Mouse (Mus musculus) thymus, postnatal 36 days (tissue): ENCODE data around the gene Tia1.

Experiments
- DNase-seq, 2 experiments: peaks; one replicate each; pipeline ENCODE4 v3.0.0; 2022; ENCODE audit warnings: mixed read lengths in 2 of 2

Tia1 gene

DNA sequence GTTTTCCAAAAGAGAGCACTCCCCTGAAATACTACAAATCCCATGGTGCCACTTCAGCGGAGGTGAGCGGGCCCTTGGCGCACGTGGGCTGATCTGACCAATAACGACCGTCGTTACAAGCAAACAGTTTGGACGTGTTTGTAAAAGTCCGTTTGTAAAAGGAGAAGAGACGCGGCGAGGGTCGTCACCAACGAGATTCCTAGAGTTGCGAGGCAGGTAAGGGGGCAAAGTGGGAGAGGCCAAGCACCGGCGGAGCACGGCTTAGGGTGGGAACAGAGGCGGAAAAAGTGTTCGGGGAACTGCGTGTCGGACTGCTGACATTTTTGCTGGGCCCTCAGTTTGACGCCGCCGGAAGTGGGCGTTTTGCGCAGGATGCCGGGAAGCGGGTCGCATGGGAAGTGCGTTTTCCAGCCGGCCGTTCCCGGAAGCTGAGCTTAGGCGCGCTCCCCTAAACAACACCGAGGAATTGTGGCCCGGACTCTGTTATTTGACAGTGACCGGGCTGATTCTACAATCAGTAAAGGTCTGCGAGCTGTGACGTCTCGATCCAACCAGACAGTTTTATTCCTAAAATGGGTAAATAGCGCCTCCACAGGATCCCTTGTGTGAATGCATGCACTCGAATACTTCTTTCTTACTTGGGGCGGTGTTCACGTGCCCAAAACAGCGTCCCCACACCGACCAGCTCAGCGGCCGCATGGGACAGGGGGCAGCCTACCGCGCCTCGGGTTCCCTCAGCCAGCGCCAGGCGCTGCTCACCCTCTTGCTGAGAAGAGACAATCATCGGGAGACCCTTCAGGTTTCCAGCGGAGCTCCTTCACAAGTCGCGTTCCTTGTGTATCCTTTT lies 34.5 kb downstream of the Tia1 start, which contains the start of gene C87436:
Gene C87436 (plus strand): TSS at position 103 of the 847 bp plus-strand sequence.
- DNase-seq: peak; percentile 91 to 93

DNA sequence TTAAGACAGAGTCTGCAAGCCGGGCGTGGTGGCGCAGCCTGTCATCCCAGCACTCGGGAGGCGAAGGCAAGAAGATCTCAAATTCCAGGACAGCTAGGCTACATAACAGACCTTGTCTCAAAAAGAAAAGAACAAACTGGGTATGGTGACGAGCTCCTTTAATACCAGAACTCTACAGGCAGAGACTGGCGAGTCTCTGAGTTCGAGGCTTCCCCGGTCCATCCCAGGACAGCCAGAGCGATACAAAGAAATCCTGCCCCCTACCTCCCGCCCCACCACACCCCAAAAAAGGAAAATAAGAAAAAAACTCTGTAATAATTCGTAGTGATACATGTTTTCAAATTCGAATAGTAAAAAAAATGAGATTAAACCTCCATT lies 35.1 kb downstream of the Tia1 start:
- no peak for DNase-seq

DNA sequence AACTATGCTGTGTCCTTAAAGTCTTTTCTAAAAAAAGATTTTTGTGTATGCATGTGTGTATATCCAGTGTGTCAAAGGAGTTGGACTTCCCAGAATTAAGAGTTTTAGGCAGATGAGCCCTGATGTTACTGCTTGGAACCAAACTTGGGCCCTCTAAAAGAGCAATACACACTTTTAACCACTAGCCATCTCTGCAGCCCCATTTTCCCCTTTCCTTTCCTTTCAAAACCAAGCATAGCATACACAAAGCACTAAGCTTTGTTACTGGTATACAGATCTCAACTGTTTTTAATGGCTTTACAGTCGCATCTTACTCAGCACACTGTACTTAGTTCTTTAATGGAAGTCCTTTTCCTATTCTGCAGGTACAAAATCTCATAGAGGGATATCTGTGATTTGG lies 35.5 kb downstream of the Tia1 start:
- DNase-seq: no peak

- DNase-seq: no peak
Observed at GRCm38 (mm10) chr6:86441571-86441970, 37.6 kb downstream of the Tia1 start.

DNA sequence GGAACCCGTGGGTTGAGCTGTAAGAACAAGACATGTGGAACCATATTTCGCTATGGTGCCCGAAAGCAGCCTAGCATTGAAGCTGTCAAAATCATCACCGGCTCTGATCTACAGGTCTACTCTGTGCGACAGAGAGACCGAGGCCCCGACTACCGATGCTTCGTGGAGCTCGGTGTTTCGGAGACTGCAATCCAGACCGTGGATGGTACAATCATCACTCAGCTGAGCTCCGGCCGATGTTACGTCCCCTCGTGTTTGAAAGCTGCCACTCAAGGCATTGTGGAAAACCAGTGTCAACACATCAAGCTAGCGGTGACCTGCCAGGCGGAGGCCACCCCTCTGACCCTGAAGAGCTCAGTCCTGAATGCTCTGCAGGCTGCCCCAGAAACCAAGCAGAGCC lies 41.5 kb downstream of the Tia1 start:
- DNase-seq: no peak

DNA sequence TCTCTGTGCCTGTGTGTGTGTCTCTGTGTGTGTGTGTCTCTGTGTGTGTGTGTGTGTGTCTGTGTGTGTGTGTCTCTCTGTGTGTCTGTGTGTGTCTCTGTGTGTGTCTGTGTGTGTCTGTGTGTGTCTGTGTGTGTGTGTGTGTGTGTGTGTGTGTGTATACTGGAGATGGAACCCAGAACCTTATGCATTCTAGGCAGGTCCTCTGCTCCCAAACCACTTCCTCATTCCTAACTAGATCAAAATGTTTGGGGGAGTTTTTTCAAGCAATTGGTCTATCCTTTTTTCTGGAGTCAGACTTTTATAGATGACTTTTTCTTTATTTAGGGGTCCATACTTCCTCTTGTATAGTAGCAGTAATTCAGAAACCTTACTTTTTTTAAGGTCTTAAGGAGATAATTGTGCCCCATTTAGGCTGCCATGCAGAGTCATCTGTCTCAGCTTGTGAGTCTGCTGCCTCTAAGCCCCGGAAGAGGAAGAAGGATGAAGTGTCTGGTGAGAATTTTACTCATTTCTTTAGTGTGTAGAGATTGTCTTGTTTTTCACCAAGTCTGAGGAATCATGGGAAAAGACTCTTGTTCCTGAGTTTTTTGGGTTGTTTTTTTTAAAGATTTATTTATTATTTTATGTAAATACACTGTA lies 43.0 kb downstream of the Tia1 start:
- no peak for DNase-seq

DNA sequence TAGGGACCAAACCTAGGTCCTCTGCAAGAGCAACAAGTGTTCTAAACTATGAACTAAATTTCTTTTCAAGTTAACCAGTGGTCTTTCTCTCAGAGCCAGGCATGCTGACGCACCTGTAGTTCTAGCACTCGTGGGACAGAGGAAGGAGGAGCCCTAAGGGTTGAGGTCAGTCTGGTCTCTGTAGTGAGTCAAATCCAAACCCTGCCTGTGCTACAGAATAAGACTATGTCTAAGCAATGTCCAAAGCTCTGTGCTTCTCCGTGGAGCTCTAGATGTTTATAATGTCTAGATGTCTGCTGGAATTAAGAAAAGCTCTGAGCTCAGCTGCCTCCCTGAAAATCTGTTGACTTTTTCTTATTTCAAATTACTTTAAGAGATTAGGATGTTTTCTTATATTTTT lies 52.7 kb downstream of the Tia1 start:
- DNase-seq: no peak

GRCm38 (mm10) chr6:86463079-86463478 lies 59.1 kb downstream of the Tia1 start:
- DNase-seq: no peak

DNA sequence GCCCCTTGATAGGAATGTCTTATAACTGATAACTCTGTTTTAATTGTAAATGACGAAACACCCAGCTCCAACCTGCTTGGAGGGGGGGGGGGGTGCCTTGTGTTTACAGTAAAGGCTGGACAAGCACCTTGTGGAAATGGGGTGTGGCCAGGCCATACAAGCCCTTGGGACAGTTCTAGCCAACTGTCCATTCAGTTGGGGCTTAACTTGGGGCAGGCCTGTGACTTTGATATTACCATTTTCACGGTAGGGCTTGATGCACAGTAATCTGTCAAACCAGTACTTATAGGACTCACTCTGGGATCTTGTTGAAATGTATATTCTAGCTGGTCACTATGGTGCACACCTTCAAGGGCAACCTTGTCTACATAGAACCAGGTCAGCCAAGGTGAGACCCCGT lies 67.3 kb downstream of the Tia1 start:
- no peak for DNase-seq

- no peak for DNase-seq
Observed at GRCm38 (mm10) chr6:86471760-86472099, 67.7 kb downstream of the Tia1 start.

GRCm38 (mm10) chr6:86472100-86472955 lies 68.3 kb downstream of the Tia1 start:
- peak; percentile 100 for DNase-seq

GRCm38 (mm10) chr6:86473077-86473476 lies 69.1 kb downstream of the Tia1 start:
- peak in 1 of 2 experiments; percentile 46 for DNase-seq

DNA sequence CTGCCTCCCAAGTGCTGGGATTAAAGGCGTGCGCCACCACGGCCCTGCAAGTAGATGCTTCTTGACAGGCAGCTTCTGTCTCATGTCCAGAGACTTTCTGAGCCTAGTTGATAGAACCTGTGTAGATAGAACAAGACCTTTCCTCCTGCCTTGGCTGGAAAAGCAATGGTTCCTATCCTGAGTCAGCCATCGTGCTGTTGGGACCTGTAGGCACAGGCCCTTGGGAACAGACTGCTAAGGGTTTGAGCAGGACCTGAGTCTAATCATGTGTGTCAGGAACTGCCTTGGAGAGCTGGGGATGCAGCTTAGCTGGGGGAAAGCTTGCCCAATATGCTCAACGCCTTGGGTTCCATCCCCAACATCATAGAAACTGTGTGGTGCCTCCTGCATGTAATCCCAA lies 70.1 kb downstream of the Tia1 start:
- no peak for DNase-seq

GRCm38 (mm10) chr6:86474646-86475181 lies 70.7 kb downstream of the Tia1 start:
- DNase-seq: no peak

- DNase-seq: no peak
Observed at GRCm38 (mm10) chr6:86475462-86476167, 71.6 kb downstream of the Tia1 start.

GRCm38 (mm10) chr6:86476931-86477330 lies 72.9 kb downstream of the Tia1 start:
- DNase-seq: no peak

DNA sequence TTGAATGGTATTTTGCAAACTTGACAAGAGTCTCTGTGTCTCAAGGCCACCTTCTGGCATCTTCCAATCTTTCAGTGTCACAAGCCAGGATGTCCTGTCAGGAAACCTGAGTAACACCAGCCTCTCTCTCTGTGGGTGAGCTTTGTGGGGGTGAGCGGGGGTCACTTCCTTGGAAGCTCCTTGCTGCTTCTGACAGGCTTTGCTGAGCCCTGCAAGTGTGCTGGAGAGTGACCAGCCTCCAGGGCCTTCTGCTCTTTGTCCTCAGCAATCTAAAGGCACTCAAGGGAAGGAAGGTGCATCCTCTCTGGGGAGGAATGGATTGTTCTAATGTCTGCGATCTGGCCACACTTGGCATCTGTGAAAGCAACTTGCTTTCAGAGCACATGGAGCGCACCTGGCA lies 75.3 kb downstream of the Tia1 start:
- no peak for DNase-seq

DNA sequence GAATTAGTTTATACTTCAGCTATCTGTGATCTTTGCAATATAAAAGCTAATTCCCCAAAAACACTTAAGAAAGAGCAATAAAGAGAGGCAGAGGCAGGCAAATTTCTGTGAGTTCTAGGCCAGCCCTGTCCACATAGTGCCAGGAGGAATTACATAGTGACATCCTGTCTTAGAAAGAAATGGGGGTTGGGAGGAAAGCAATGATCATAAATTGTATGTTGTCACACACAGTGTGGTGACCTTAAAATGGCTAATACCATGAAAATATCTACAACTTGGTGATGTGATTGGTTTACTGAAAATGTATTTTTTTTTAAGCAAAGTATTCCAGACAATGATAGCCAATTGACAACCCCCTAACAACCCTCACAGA lies 75.8 kb downstream of the Tia1 start:
- no peak for DNase-seq

- no peak for DNase-seq
Observed at GRCm38 (mm10) chr6:86480189-86480831, 76.3 kb downstream of the Tia1 start.

- DNase-seq: no peak
Observed at GRCm38 (mm10) chr6:86481871-86482270, 77.9 kb downstream of the Tia1 start.
